Mouse (Mus musculus) adrenal gland, adult 8-10 months (tissue): Measurements from ENCODE around the gene Ndfip2. TPM values are rescaled to one million over a fixed set of nuclear protein-coding genes. Genes with fewer than 3 reads are reported as not detected.
A peak's percentile ranks its signal among the peaks of the same experiment; 100 is the strongest.

Source experiments
- DNase-seq: peaks from one replicate; pipeline ENCODE4 v3.0.0; 2022
- total RNA-seq, 4 experiments: library from RNA; stranded (reverse); gene quantifications; 2 replicates each; pipeline ENCODE4 v1.2.4; 2022

Ndfip2 gene
- total RNA-seq, 4 experiments from 2014 or later, result 39.5 to 42.7 (median 40.2) TPM

- no peak for DNase-seq
These were observed 29.2 kb downstream of the Ndfip2 start for GRCm38 (mm10) chr14:105287557-105287956.

- DNase-seq, result no peak
These were observed 29.6 kb downstream of the Ndfip2 start for GRCm38 (mm10) chr14:105287972-105288371.

- DNase-seq, result peak; percentile 6
These were observed 30.2 kb downstream of the Ndfip2 start for GRCm38 (mm10) chr14:105288529-105288928.

DNA sequence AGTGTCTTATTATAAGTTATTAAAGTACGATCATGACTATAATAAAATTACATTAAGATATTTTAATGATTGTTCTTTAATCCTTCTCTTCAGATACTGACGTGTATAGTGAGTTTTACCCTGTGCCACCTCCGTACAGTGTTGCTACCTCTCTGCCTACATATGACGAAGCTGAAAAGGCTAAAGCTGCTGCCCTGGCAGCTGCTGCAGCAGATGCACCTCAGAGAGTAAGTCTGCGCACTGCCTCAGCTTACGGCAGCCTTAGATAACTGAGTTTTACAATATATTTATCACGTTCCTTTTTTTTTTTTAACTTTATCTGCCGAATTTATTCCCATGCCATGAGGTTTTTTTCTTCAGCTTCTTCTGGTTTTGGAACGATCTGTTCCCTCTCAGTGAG lies 33.8 kb downstream of the Ndfip2 start:
- no peak for DNase-seq

GRCm38 (mm10) chr14:105293777-105294176 lies 35.4 kb downstream of the Ndfip2 start:
- DNase-seq, result no peak

DNA sequence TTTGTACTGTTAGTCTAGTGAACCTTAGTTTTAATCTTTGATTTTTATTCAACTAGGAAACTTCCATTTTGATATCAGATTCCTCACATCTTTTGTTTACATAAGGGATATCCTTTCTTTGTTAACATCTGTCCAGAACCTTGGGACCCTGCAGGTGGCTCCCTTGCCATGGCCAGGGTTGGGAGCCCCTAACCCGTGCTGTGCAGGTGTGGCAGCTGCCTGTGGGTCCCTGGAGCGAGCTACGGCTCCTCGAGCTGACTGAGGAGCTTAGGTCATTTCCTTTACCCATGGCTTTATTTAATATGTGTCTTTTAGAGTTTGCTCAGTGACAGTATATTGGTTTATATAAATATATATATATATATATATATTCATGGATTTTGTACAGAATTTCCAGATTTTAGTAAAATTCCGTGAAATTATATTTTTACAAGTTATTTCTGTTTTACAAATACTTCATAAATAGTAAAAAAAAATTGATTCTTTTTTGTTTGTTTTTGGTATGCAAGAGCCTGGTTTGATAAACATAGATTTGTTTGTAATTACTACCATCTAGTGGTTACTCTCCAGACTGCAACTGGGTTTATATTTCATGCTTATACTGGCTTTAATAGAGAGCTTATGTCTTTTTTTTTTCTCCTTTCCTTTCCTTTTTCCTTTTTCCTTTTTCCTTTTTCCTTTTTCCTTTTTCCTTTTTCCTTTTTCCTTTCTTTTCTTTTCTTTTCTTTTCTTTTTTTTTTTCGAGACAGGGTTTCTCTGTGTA lies 37.6 kb downstream of the Ndfip2 start:
- DNase-seq, result no peak

DNA sequence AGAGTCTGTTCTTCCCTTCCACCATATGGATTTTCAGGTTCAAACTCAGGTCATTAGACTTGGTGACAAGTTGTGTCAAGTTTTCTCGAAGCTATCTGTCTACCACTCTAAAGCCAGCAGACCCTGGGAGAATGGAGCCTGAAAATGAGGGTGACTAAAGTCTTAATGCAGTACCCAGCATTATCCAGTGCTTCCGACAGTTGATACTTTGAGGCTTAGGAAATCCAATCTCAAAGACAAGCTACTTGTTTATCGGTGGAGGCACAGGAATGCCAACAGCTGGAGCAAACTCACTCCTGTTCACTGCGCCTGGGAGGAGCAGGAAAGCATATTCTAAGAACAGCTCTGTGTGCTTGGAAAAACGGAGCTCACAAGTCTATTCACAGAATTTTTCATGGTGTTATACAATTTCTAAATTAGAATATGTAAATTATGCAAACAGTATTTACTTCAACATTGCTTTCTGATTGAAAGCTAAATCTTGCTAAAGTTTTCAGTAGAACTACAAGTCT lies 41.4 kb downstream of the Ndfip2 start:
- no peak for DNase-seq

- no peak for DNase-seq
These were observed 42.2 kb downstream of the Ndfip2 start for GRCm38 (mm10) chr14:105300551-105300950.

DNA sequence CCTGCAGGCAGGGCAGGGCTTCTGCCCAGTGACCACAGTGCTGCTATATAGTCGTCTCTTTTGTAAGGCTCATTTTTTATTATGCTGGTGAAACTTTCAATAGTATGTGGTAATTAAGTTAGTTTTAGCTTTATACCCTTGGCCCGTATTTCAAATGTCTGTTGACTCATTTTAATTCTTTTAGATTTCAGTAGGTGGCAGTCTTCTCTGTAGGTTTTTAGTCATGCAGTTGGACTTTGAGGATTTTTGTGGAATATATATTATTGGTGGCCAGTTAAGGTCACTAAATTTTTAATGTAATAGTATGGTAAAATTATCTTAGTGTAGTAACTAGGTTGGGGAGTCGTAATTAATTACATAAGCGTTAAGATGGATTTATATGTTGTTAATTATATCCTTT lies 44.3 kb downstream of the Ndfip2 start:
- DNase-seq, result no peak

- DNase-seq, result no peak
These were observed 49.3 kb downstream of the Ndfip2 start for GRCm38 (mm10) chr14:105307716-105308115.

DNA sequence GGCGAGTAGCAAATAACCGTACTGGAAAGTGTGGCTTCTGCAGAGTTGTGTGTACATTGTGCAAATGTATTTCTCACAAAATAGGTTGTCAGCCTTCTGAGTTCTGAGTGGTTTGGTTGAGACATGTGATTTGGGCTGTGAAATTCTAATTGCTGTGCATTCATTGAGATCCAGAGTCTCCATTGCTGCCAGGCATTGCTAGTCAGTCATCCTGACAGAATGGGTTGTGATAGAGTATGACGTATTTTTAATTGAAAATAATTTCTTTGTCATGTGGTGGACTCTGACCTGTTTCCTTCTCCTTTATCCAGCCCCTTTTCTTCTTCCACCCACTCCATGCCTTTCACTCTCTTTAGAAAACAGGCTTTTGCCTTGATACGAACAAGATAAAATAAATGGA lies 54.0 kb downstream of the Ndfip2 start:
- no peak for DNase-seq

DNA sequence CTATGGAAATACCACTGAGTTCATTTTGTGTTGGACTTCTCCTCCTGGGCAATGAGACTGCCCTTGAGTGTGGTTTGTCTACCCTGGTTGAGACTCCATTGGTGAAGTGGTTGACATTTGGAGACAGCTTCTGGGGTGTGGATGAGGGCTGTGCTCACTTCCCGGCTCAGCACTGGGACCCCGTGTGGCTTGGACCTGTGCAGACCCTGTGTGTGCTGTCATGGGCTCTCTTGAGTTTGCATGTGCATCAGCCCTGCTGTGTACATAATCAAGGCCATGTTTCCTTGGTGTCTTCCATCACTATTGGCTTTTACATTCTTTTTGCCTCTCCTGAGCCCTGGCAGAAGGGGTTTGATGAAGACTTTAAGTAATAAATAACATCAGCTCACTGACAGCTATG lies 54.6 kb downstream of the Ndfip2 start:
- DNase-seq, result no peak

GRCm38 (mm10) chr14:105313877-105314276 lies 55.5 kb downstream of the Ndfip2 start:
- DNase-seq, result no peak

DNA sequence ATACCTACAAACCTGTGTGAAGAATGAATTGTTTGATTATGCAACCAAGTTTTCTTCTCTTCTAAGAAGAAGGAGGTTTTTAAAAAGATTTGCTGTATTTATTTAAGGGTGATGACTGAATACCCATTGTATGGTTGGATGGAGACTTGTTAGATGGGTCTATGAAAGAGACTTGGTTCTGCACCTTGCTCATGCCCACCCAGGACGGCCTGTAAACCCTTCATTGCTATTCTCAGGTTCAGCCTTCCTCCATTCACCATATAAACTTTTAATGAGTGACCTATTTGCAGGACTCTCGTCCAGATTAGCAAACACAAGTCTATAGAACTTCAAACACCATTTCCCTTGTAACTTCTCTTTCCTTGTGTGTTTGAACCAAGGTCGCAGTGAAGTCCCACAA lies 63.3 kb downstream of the Ndfip2 start:
- DNase-seq, result no peak

DNA sequence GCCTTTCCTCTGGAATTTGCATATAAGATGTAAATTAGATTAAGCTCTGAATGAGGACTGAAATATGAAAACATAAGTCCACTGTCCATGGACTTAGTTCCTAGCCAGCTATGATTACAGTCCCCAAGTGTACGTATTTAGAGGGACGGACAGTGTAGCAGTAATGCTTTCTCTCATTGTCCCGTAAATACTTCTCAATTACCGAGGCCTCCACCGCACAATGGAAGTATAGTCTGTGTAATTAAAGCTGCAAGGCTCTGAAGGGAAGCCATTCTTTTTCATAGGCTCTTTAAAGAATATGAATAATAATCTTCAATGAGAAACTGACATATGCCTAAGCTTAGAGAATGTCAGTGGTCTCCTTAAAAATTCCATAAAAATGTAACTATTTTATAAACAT lies 64.5 kb downstream of the Ndfip2 start:
- no peak for DNase-seq

- no peak for DNase-seq
These were observed 65.1 kb downstream of the Ndfip2 start for GRCm38 (mm10) chr14:105323448-105323847.

GRCm38 (mm10) chr14:105328397-105329302 lies 70.3 kb downstream of the Ndfip2 start:
- peak; percentile 64 for DNase-seq

- DNase-seq, result no peak
These were observed 75.2 kb downstream of the Ndfip2 start for GRCm38 (mm10) chr14:105333475-105334094.

DNA sequence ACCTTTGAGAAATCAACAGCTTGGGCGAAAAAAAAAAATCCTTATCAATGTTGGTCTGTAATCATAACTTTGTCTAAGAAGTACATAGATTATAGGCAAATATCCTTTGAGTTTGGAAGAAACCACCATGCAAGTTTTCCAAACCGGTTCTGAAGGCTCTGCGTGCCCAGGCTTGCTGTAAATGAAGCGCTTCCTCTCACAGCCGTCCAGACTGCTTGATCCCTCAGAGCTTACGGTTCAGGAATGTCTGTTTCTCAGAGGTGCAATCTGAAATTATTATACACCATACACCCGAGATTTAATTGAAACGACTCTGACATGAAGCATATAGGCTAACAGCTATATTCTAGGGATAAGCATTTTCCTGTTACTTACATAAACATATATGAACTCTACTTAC lies 83.4 kb downstream of the Ndfip2 start:
- DNase-seq, result no peak

GRCm38 (mm10) chr14:105354121-105354520 lies 95.7 kb downstream of the Ndfip2 start:
- DNase-seq, result no peak
